Mouse (Mus musculus): ENCODE measurements around the gene Sult6b1.

GRCm38 (mm10) chr17:78856243-78856642 is 50.5 kb downstream of the Sult6b1 start:
- TF ChIP-seq CTCF (IDR thresholded peaks at IDR 0.05; ENCODE audit: low read depth) (no peak), EP300 (IDR thresholded peaks at IDR 0.05; ENCODE audit: low read depth) (no peak)

Data from liver, postnatal 0 days (tissue).